Mouse (Mus musculus) layer of hippocampus, postnatal 36 days (tissue): ENCODE results near the gene Agl. TPM values are rescaled to one million over a fixed set of nuclear protein-coding genes. Genes with fewer than 3 reads are reported as not detected.
A peak's percentile ranks its signal among the peaks of the same experiment; 100 is the strongest.
"Not testable (repeated sequence)": the region's sequence is repeated elsewhere in the genome, so short reads cannot be mapped to it uniquely, and the experiment has no call there.

Experiments used
- DNase-seq, 2 experiments: peaks; one replicate each; pipeline ENCODE4 v3.0.0; 2022
- total RNA-seq, 2 experiments: library from RNA; stranded (reverse); gene quantifications; 2 replicates each; pipeline ENCODE4 v1.2.3; 2021

The Agl gene
- total RNA-seq, 2 experiments from 2014 or later: 24.9 to 28.4 TPM

DNA sequence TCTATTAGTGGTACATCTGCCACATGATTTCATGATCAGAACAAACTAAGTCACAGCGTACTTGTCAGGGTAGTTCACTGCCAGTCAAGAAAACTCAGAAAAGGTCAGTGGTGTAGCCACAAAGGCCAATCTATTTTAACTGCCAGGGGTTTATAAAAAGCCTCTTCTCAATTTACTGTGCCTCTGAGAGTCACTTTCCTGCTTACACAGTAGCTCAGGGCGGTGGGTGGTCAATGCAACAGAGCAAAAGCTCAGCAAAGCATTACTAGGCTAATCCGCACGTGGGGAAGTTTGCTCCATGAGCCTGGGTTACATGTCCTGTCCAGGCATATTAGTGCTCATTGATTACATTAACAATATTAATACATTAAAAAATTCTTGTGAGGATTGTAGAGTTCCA, 8.0 kb upstream of the Agl start:
- no peak for DNase-seq

- no peak for DNase-seq
Observed at GRCm38 (mm10) chr3:116815305-116815797, 7.4 kb upstream of the Agl start.

- DNase-seq: no peak
Observed at GRCm38 (mm10) chr3:116812946-116813345, 5.0 kb upstream of the Agl start.

GRCm38 (mm10) chr3:116810351-116810750, 2.4 kb upstream of the Agl start:
- not testable (repeated sequence) for DNase-seq

- no peak for DNase-seq
Observed at GRCm38 (mm10) chr3:116809221-116809620, 1.3 kb upstream of the Agl start.

- no peak for DNase-seq
Observed at GRCm38 (mm10) chr3:116808507-116809217, 696 bp upstream of the Agl start.

DNA sequence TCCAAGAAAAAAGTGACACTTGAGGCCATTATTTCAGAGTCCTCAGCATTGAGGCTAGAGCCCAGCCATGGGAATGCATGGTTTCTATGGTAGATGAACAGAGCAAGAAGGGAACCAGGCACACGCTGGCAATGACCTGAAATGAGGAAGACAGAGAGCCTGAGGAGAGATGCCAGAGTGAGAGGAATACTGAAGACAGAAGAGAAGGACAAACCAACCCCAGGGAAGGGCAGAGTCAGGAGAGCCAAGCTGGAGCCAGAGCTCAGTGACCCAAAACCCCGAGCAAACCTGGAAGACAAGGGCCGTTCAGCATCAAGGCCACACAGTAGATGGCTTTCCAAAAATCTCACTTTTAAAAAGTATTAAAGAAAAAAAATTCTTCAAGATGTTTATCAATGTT, 2.1 kb downstream of the Agl start:
- no peak for DNase-seq

DNA sequence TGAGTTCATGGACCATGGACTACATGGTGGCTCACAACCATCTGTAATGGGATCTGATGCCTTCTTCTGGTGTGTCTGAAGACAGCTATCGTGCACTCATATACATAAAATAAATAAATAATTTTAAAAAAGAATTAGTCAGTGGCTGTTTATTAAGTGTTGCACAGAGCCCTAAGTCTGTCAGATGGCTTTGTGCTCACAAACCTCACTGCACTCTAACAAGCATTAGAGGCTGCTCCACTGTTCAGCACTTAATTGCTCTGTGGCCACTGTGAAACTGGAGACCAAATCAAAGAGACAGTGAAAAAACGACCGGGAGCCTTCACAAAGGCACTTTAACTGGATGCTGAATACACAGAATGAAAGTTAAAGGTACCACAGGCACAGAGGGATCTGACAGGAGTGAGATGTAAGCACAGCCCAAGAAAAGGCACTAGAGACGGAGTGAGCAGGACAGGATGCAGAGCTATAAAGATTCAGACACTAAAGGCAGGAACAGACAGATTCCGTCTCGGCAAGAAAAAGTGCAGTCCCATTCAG, 3.1 kb downstream of the Agl start:
- DNase-seq: no peak

DNA sequence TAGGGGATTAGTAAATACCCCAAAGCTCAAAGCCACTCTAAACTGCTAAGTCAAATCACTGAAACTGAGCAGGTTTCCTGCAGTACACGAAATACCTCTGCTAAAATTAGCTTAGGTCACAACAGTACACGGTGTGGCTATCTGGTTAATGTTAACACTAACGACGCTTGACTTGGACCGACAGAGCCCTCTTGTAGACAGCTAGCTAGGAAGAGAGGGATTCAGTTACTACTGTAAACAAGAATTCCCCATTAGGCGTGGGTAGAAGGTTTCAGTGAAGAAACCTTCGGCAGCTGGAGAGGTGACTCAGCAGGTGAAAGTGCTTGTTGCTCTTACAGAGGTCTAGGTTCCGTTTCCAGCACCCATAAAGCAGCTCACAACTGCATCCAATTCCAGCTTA, 6.2 kb downstream of the Agl start:
- DNase-seq: no peak

GRCm38 (mm10) chr3:116798821-116799510, 9.0 kb downstream of the Agl start:
- no peak for DNase-seq

- DNase-seq: no peak
Observed at GRCm38 (mm10) chr3:116788851-116789250, 19.1 kb downstream of the Agl start.

DNA sequence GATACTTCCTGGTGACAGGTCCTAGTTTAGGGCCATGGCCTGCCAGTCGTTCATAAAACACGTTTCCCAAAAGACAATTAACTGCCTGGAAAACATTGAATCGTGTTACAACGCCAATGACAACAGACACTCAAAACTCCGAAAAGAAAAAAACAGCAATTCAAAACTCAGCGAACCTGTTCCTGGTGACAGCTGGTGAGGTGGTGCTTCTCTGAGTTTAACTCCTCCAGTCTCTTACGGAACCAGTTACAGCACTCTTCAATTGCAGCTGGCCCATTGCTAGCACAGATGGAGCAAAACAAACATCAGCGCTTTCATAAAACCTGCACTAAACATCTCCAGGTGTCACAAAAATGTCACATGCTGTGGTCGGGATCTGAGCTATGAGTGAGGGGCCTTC, 21.4 kb downstream of the Agl start:
- DNase-seq: no peak

DNA sequence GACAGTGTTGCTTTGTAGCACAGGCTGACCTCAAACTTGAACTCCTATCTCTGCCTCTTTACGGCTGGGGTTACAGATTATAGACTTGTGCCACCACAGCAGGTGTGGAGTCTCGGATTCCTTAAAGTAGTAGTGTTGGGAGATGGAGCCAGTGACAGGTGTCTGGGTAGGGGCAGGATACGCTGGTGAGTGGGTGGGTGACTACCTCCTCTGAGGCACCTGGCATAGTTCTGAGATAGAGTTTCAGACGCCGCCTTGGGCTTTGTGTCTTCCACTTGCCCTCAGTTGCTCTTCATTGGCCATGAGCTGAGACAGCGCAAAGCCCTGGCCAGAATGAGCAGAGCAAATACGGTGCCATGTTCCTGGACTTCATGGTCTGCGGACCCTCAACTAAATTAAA, 22.1 kb downstream of the Agl start:
- DNase-seq: no peak

GRCm38 (mm10) chr3:116784811-116785210, 23.2 kb downstream of the Agl start:
- no peak for DNase-seq

GRCm38 (mm10) chr3:116784290-116784689, 23.7 kb downstream of the Agl start:
- DNase-seq: no peak

DNA sequence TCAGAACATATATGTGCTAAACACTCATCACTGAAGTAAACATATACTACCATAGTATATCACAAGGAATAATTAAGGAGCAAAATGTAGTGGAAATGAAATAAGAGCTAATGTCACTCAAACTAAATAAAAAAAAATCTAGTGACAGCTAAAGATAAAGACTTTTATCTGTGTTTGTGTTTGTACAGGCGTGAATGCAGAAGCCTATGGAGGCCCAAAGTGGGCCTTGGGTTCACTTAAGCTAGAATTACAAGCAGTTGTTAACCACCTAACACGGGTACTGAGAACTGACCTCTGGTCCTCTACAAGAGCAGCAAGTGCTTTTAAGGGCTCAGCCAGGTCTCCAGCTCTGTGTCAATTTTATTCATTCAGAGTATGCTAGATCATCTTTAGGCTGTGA, 31.0 kb downstream of the Agl start:
- DNase-seq: no peak

DNA sequence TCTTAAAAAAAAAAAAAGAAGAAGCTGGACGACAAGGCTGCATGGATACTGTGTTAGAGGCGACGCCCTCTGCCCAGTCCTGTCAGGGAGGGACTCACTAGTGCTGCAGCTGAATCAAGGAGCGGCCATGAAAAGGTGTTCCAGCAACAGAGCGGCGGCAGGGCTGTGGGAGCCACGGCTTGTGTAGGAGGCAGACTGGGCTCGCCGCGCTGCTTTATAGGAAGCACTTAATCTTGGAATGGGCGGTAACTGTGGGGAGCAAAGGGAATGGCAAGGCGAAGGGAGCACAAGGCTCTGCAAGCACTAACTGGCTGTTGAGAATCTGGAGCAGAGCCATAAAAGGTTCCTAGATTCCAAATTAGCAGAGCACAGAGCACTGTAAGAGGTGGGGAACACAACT, 34.1 kb downstream of the Agl start:
- DNase-seq: no peak

DNA sequence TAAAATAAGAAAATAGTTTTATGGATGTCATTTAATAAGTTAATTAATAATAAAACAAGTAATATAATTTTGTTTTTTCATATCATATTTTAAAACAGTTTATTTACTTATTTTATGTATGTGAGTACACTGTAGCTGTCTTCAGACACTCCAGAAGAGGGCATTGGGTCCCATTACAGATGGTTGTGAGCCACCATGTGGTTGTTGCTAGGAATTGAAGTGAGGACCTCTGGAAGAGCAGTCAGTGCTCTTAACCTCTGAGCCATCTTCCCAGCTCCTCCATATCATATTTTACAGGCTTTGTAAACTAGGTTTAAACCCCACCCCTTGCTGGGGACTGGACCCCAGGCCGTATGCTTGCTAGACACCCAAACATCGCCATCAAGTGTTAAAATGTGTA, 36.4 kb downstream of the Agl start:
- no peak for DNase-seq

DNA sequence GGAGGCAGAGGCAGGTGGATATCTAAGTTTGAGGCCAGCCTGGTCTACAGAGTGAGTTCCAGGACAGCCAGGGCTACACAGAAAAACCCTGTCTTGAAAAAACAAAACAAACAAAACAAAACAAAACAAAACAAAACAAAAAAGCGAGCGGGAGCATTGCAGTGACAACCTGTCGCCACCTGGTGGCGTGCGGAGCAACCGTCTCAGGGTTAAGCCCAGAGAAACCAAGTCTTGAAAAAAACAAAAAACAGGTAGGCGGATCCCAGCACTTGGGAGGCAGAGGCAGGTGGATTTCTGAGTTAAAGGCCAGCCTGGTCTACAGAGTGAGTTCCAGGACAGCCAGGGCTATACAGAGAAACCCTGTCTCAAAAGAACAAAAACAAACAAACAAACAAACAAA, 41.0 kb downstream of the Agl start:
- not testable (repeated sequence) for DNase-seq

DNA sequence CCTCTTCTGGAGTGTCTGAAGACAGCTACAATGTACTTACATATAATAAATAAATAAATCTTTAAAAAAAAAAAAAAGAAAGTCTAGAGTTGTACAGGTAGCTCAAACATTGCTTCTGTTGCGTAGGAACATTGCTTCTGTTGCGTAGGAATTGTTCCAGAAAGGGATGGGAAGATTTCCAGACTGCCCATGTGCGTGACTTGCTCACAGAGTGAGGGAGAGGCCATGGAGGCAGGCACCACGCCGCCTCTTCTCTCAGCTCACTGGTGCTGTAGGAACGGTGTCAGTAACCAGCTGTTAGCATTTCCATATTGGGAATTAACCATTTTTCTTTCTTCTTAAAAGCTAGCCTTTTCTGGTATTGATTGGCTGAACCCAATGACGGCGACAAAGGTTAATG, 55.1 kb downstream of the Agl start:
- no peak for DNase-seq

- DNase-seq: no peak
Observed at GRCm38 (mm10) chr3:116751191-116751860, 56.6 kb downstream of the Agl start.

DNA sequence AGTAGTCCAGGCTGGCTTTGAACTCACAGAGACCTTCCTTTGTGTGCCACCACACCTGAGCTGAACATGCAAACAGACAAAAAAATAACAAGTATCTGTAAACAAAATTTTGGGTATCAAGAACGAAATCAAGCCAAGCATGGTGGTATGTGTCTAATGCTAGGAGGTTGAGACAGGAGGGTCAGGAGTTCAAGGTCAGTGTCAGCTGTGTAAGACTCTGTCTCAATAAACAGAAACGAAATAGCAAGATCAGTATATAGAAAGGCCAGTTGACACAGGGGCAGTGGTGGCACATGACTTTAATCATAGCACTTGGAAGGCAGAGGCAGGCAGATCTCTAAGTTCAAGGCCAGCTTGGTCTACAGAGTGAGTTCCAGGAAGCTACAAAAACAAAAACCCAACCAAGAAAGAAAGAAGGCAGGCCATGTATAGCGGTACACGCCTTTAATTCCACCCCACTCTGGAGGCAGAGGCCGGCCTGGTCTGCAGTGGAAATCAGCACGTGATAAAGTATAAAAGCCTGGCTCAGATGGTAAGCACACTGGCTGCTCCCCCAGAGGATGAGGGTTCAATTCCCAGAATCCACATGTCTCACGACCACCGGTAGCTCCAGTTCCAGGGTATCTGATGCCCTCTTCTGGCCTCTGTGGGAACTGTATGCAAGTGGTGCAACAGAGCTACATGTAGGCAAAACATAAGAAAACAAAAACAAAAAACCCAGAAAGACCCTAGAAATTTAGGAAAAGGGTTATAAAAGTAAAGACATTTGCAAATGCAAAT, 59.4 kb downstream of the Agl start:
- DNase-seq: peak in 1 of 2 experiments; percentile 16
